Mouse (Mus musculus): ENCODE data around the gene Fam192a. TPM values are rescaled to one million over a fixed set of nuclear protein-coding genes. Genes with fewer than 3 reads are reported as not detected.
A peak's percentile ranks its signal among the peaks of the same experiment; 100 is the strongest.

Fam192a gene
- 71.9 and 91.9 TPM in 2 replicates for polyA plus RNA-seq (2014; fragmentation: Nextera tagmentation; extraction: Ambion mirVana)

- WGBS: under 1% methylated on average over 55 of the region's 55 CpGs
- Histone ChIP-seq H3K9me3 (ENCODE audit: control insufficient read depth, low read length) (no peaks in the 10 kb centered on the region), H3K4me1 (ENCODE audit: control insufficient read depth, insufficient read depth, low read length) (peaks cover 22% of the 10 kb centered on the region), H3K36me3 (ENCODE audit: control insufficient read depth, insufficient read depth, low read length) (no peaks in the 10 kb centered on the region), H3K27ac (replicated peaks; ENCODE audit: low read depth, low read length) (peak within 1 kb of the TSS; percentile 93), H3K27me3 (ENCODE audit: control insufficient read depth, insufficient read depth, low read length) (no peaks in the 10 kb centered on the region), H3K4me2 (ENCODE audit: low read length) (peak within 1 kb of the TSS; percentile 95), H3K9ac (replicated peaks; ENCODE audit: low read length) (peak within 1 kb of the TSS; percentile 95), H3K4me3 (replicated peaks; ENCODE audit: low read depth, low read length) (peak within 1 kb of the TSS; percentile 99)
- ATAC-seq (ENCODE audit: low FRiP score, low TSS enrichment) (peak; percentile 99), DNase-seq (peak; percentile 100)
Observed at GRCm38 (mm10) chr8:94601607-94602385, at the start of gene Fam192a, which contains the start of gene Rspry1. Gene Fam192a (minus strand): TSS chr8:94601997. Gene Rspry1 (plus strand): TSS chr8:94601937.

DNA sequence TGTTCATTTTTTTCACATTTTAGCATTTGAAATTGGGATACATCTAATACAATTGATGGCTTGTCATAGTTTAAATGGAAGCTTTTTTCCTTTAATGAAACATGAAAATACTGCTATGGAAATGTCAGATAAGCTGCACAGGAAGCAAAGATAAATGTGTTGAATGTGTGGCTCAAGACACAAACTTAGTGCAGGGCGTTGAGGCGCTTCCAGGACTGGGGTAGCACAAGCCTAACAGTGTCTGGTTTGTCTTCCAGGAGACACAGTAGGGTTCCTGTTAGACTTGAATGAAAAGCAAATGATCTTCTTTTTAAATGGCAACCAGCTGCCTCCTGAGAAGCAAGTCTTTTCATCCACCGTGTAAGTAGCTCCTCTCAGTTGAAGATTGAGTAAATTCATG is 47.7 kb upstream of the Fam192a start:
- Histone ChIP-seq H3K9ac (replicated peaks; ENCODE audit: low read length) (no peak overlapping the region), H3K4me1 (ENCODE audit: control insufficient read depth, insufficient read depth, low read length) (no peaks in the 10 kb centered on the region), H3K4me3 (replicated peaks; ENCODE audit: low read depth, low read length) (no peak overlapping the region), H3K36me3 (ENCODE audit: control insufficient read depth, insufficient read depth, low read length) (peaks cover 76% of the 10 kb centered on the region), H3K27ac (replicated peaks; ENCODE audit: low read depth, low read length) (no peak overlapping the region), H3K4me2 (ENCODE audit: low read length) (no peak overlapping the region), H3K27me3 (ENCODE audit: control insufficient read depth, insufficient read depth, low read length) (no peaks in the 10 kb centered on the region), H3K9me3 (ENCODE audit: control insufficient read depth, low read length) (no peaks in the 10 kb centered on the region)
- ATAC-seq (ENCODE audit: low FRiP score, low TSS enrichment) (no peak), DNase-seq (no peak)
- WGBS: 45% methylated on average over 3 of the region's 3 CpGs

- Histone ChIP-seq H3K9me3 (ENCODE audit: control insufficient read depth, low read length) (no peaks in the 10 kb centered on the region), H3K4me3 (replicated peaks; ENCODE audit: low read depth, low read length) (no peak overlapping the region), H3K4me2 (ENCODE audit: low read length) (no peak overlapping the region), H3K36me3 (ENCODE audit: control insufficient read depth, insufficient read depth, low read length) (peaks cover 76% of the 10 kb centered on the region), H3K9ac (replicated peaks; ENCODE audit: low read length) (no peak overlapping the region), H3K27me3 (ENCODE audit: control insufficient read depth, insufficient read depth, low read length) (no peaks in the 10 kb centered on the region), H3K27ac (replicated peaks; ENCODE audit: low read depth, low read length) (no peak overlapping the region), H3K4me1 (ENCODE audit: control insufficient read depth, insufficient read depth, low read length) (no peaks in the 10 kb centered on the region)
- WGBS: 95% methylated on average over 3 of the region's 3 CpGs
- DNase-seq (no peak), ATAC-seq (ENCODE audit: low FRiP score, low TSS enrichment) (no peak)
Observed at GRCm38 (mm10) chr8:94646165-94646564, 44.4 kb upstream of the Fam192a start.

DNA sequence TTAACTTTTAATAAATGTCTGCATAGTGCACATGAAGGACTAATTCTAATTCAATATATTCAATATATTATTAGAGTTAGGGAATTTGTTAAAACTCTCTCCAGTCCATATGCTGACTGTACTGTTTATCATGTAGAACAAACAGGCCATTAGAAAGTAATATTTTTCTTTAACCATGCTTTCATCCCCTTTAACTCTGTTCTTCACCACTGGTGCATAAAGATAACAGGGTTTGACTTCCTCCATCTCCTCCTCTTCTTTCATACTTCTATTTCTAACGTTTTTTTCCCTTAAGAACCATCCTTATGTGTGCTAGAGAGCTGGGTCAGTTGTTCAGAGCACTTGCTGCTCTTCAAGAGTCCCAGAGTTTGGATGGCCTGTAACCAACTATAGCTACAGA is 43.4 kb upstream of the Fam192a start:
- Histone ChIP-seq H3K36me3 (ENCODE audit: control insufficient read depth, insufficient read depth, low read length) (peaks cover 78% of the 10 kb centered on the region), H3K27ac (replicated peaks; ENCODE audit: low read depth, low read length) (no peak overlapping the region), H3K4me2 (ENCODE audit: low read length) (no peak overlapping the region), H3K9me3 (ENCODE audit: control insufficient read depth, low read length) (no peaks in the 10 kb centered on the region), H3K4me3 (replicated peaks; ENCODE audit: low read depth, low read length) (no peak overlapping the region), H3K4me1 (ENCODE audit: control insufficient read depth, insufficient read depth, low read length) (no peaks in the 10 kb centered on the region), H3K27me3 (ENCODE audit: control insufficient read depth, insufficient read depth, low read length) (no peaks in the 10 kb centered on the region), H3K9ac (replicated peaks; ENCODE audit: low read length) (no peak overlapping the region)
- 70% methylated on average over 1 of the region's 1 CpGs for WGBS
- no peak for DNase-seq
- no peak for ATAC-seq (ENCODE audit: low FRiP score, low TSS enrichment)

DNA sequence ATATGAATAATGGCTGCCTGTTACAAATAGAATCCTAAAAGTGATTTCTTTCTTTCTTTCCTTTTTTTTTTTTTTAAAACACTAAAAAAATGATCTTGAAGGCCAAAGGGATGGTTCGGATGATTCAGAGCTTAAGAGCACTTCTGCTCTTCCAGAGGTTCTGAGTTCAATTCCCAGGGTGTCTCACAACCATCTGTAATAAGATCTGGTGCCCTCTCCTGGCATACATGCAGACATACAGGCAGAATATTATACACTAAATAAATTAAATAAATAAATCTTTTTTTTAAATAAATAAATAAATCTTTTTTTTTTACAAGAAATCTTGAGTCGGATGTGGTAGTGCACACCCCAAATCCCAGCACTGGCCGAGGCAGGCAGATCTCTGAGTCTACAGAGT is 40.1 kb upstream of the Fam192a start:
- WGBS: 92% methylated on average over 3 of the region's 3 CpGs
- ATAC-seq (ENCODE audit: low FRiP score, low TSS enrichment) (no peak), DNase-seq (peak; percentile 4)

GRCm38 (mm10) chr8:94641183-94641582 is 39.4 kb upstream of the Fam192a start:
- Histone ChIP-seq H3K9ac (replicated peaks; ENCODE audit: low read length) (no peak overlapping the region), H3K27ac (replicated peaks; ENCODE audit: low read depth, low read length) (no peak overlapping the region), H3K4me2 (ENCODE audit: low read length) (no peak overlapping the region), H3K4me3 (replicated peaks; ENCODE audit: low read depth, low read length) (no peak overlapping the region), H3K27me3 (ENCODE audit: control insufficient read depth, insufficient read depth, low read length) (no peaks in the 10 kb centered on the region), H3K36me3 (ENCODE audit: control insufficient read depth, insufficient read depth, low read length) (peaks cover 88% of the 10 kb centered on the region), H3K4me1 (ENCODE audit: control insufficient read depth, insufficient read depth, low read length) (no peaks in the 10 kb centered on the region), H3K9me3 (ENCODE audit: control insufficient read depth, low read length) (no peaks in the 10 kb centered on the region)
- DNase-seq (no peak), ATAC-seq (ENCODE audit: low FRiP score, low TSS enrichment) (no peak)
- WGBS: 91% methylated on average over 2 of the region's 2 CpGs

More for the DNA sequence above, 40.1 kb upstream of the Fam192a start:
- H3K27me3 ChIP-seq (ENCODE audit: control insufficient read depth, insufficient read depth, low read length): no peaks in the 10 kb centered on the region
- no peaks in the 10 kb centered on the region for H3K9me3 ChIP-seq (ENCODE audit: control insufficient read depth, low read length)
- no peak overlapping the region for H3K27ac ChIP-seq (replicated peaks; ENCODE audit: low read depth, low read length)
- H3K4me2 ChIP-seq (ENCODE audit: low read length): no peak overlapping the region
- peaks cover 88% of the 10 kb centered on the region for H3K36me3 ChIP-seq (ENCODE audit: control insufficient read depth, insufficient read depth, low read length)
- H3K4me3 ChIP-seq (replicated peaks; ENCODE audit: low read depth, low read length): no peak overlapping the region
- no peaks in the 10 kb centered on the region for H3K4me1 ChIP-seq (ENCODE audit: control insufficient read depth, insufficient read depth, low read length)
- no peak overlapping the region for H3K9ac ChIP-seq (replicated peaks; ENCODE audit: low read length)

DNA sequence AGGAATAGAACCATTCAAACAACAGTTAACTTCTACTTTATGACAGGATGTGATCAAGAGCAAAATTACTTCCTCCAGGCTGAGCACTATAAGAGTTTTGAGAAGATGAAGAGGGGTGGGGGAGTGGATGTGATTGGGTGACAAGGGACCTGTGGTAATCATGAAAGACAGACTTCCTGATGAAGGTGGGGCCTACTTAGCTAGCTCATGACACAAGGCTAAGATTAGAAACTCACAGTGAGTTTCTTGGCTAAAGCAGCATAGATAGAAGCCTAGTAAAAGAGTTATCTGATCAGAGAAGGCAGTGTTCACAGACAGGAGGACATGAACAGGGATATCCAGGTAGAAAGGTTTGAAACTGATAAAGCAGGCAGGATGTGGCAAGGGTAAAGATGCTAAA is 32.4 kb upstream of the Fam192a start:
- no peak overlapping the region for H3K4me3 ChIP-seq (replicated peaks; ENCODE audit: low read depth, low read length)
- H3K36me3 ChIP-seq (ENCODE audit: control insufficient read depth, insufficient read depth, low read length): peaks cover 88% of the 10 kb centered on the region
- no peaks in the 10 kb centered on the region for H3K27me3 ChIP-seq (ENCODE audit: control insufficient read depth, insufficient read depth, low read length)
- H3K4me1 ChIP-seq (ENCODE audit: control insufficient read depth, insufficient read depth, low read length): no peaks in the 10 kb centered on the region
- H3K9ac ChIP-seq (replicated peaks; ENCODE audit: low read length): no peak overlapping the region
- no peak for DNase-seq
- no peaks in the 10 kb centered on the region for H3K9me3 ChIP-seq (ENCODE audit: control insufficient read depth, low read length)
- no peak overlapping the region for H3K4me2 ChIP-seq (ENCODE audit: low read length)
- no peak overlapping the region for H3K27ac ChIP-seq (replicated peaks; ENCODE audit: low read depth, low read length)
- no peak for ATAC-seq (ENCODE audit: low FRiP score, low TSS enrichment)

GRCm38 (mm10) chr8:94633564-94634194 is 31.9 kb upstream of the Fam192a start:
- Histone ChIP-seq H3K9ac (replicated peaks; ENCODE audit: low read length) (no peak overlapping the region), H3K36me3 (ENCODE audit: control insufficient read depth, insufficient read depth, low read length) (peaks cover 82% of the 10 kb centered on the region), H3K4me2 (ENCODE audit: low read length) (no peak overlapping the region), H3K9me3 (ENCODE audit: control insufficient read depth, low read length) (no peaks in the 10 kb centered on the region), H3K4me3 (replicated peaks; ENCODE audit: low read depth, low read length) (no peak overlapping the region), H3K27ac (replicated peaks; ENCODE audit: low read depth, low read length) (no peak overlapping the region), H3K4me1 (ENCODE audit: control insufficient read depth, insufficient read depth, low read length) (no peaks in the 10 kb centered on the region), H3K27me3 (ENCODE audit: control insufficient read depth, insufficient read depth, low read length) (no peaks in the 10 kb centered on the region)
- no peak for ATAC-seq (ENCODE audit: low FRiP score, low TSS enrichment)
- 97% methylated on average over 2 of the region's 2 CpGs for WGBS
- no peak for DNase-seq

- no peak for ATAC-seq (ENCODE audit: low FRiP score, low TSS enrichment)
- H3K4me2 ChIP-seq (ENCODE audit: low read length): no peak overlapping the region
- H3K27me3 ChIP-seq (ENCODE audit: control insufficient read depth, insufficient read depth, low read length): no peaks in the 10 kb centered on the region
- no peak overlapping the region for H3K27ac ChIP-seq (replicated peaks; ENCODE audit: low read depth, low read length)
- no peak for DNase-seq
- no peaks in the 10 kb centered on the region for H3K4me1 ChIP-seq (ENCODE audit: control insufficient read depth, insufficient read depth, low read length)
- H3K4me3 ChIP-seq (replicated peaks; ENCODE audit: low read depth, low read length): no peak overlapping the region
- H3K9ac ChIP-seq (replicated peaks; ENCODE audit: low read length): no peak overlapping the region
- H3K9me3 ChIP-seq (ENCODE audit: control insufficient read depth, low read length): no peaks in the 10 kb centered on the region
- H3K36me3 ChIP-seq (ENCODE audit: control insufficient read depth, insufficient read depth, low read length): peaks cover 30% of the 10 kb centered on the region
- 94% methylated on average over 1 of the region's 1 CpGs for WGBS
Observed at GRCm38 (mm10) chr8:94624885-94625284, 23.1 kb upstream of the Fam192a start.

Measured in midbrain, embryonic 14.5 days (tissue).